Mouse (Mus musculus): Measurements from ENCODE around the gene Mdm4. TPM values are rescaled to one million over a fixed set of nuclear protein-coding genes. Genes with fewer than 3 reads are reported as not detected.

Mdm4 gene
- polyA plus RNA-seq, 1 experiment: 66.0 TPM

DNA sequence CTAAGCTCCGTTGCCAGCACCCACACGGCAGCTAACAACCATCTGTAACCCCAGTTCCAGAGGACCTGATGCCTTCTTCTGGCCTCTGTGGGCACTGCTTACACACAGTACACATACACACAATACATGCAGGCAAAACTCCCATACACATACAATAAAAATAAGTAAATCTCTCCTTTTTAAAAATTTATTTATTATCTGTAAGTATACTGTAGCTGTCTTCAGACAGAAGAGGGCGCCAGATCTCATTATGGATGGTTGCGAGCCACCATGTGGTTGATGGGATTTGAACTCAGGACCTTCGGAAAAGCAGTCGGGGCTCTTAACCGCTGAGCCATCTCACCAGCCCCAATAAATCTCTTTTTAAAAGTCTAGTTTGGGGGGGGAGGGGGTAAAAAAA, 9.0 kb downstream of the Mdm4 start:
- no peak overlapping the region for H3K4me3 ChIP-seq (replicated peaks; ENCODE audit: control insufficient read depth, low read depth, low read length)
- TF ChIP-seq CTCF (IDR thresholded peaks at IDR 0.05; ENCODE audit: control insufficient read depth, insufficient read depth, low read length) (no peak), POLR2A (IDR thresholded peaks at IDR 0.05; ENCODE audit: borderline replicate concordance, control insufficient read depth, low read depth, low read length) (no peak)
- WGBS: 93% methylated on average over 7 of the region's 7 CpGs
- no peak overlapping the region for H3K27ac ChIP-seq (ENCODE audit: control insufficient read depth, insufficient read depth, low read depth, low read length, poor library complexity)
- H3K4me1 ChIP-seq (ENCODE audit: control insufficient read depth, insufficient read depth, low read length): peaks cover 2% of the 10 kb centered on the region; the same call in 1 of the 2 replicates

DNA sequence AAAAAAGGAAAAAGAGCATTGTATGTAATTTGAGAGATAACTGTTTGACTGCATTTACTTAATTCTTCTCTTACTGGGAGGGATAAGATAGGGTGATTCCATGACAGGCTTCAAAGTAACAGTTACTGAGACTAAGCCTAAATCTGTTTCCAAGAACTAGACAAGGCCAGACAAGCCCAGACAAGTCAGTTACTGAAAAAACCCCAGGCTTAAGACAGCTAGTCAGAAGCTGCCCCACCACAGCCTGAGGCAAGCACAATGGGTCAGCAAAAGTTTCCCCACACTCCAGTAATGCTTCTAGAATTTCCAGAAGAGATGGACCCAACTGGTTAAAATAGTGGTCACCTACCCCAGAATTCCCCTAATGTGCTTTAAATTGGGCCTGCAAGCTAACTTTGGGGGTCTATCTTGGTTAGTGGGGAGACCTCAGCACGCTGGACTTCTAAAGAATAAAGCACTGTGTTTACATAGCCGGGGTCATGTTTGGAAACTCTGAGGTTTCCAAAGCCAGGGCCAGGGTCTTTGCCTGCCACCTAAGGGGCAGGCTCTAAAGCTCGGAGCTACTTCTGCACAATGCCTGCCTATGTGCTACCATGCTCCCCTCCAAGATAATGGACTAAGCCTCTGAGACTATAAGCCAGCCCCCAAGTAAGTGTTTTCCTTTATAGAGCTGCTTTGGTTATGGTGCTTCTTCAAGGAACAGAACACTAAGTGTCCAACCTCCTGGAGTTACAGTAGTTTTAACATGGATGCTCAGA, 10.0 kb downstream of the Mdm4 start:
- TF ChIP-seq POLR2A (IDR thresholded peaks at IDR 0.05; ENCODE audit: borderline replicate concordance, control insufficient read depth, low read depth, low read length): no peak
- H3K4me1 ChIP-seq (ENCODE audit: control insufficient read depth, insufficient read depth, low read length): peaks cover 2% of the 10 kb centered on the region; the same call in 1 of the 2 replicates
- H3K27ac ChIP-seq (ENCODE audit: control insufficient read depth, insufficient read depth, low read depth, low read length, poor library complexity): no peak overlapping the region
- WGBS: 79% methylated on average over 3 of the region's 3 CpGs
- H3K4me3 ChIP-seq (replicated peaks; ENCODE audit: control insufficient read depth, low read depth, low read length): no peak overlapping the region

DNA sequence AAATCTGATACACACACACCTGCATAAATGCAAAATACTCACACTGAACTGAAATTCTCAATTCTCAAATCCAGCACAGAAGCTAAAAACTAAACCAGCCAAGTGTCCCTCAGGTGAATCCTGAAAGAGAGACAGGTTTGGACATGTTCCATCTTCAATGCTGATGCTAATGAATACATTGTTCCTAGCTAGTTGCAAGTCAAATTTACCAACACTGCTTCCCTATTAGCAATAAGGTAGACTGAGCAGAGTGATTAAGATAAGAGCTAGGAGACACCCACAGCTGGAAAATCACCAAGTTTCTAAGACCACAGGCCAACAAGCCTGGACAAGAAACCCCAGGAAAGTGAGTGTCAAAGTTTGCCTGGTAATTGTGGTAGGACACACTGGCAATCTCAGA, 11.0 kb downstream of the Mdm4 start:
- H3K4me3 ChIP-seq (replicated peaks; ENCODE audit: control insufficient read depth, low read depth, low read length): no peak overlapping the region
- no peaks in the 10 kb centered on the region; the same call in 1 of the 2 replicates for H3K4me1 ChIP-seq (ENCODE audit: control insufficient read depth, insufficient read depth, low read length)
- TF ChIP-seq POLR2A (IDR thresholded peaks at IDR 0.05; ENCODE audit: borderline replicate concordance, control insufficient read depth, low read depth, low read length): no peak
- TF ChIP-seq CTCF (IDR thresholded peaks at IDR 0.05; ENCODE audit: control insufficient read depth, insufficient read depth, low read length): no peak
- no peak overlapping the region for H3K27ac ChIP-seq (ENCODE audit: control insufficient read depth, insufficient read depth, low read depth, low read length, poor library complexity)

DNA sequence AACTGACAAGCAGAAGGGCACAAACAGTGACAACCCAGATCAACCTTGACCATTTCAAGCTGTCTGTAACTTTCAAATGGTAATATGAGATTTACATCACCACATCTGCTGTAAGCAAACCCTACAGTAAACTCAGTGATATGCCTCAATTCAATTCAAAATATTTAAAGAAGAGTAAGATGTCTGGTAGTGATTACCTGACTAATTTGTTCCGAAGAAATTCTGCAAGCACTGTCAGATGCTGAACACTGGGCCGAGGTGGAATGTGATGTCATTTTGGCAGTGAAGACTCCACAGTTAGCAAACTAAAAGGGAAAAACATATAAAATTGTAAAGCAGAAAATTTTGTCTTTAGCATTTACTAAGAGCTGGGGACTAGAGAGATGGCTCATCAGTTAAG, 11.8 kb downstream of the Mdm4 start:
- no peak for TF ChIP-seq CTCF (IDR thresholded peaks at IDR 0.05; ENCODE audit: control insufficient read depth, insufficient read depth, low read length)
- no peak for TF ChIP-seq POLR2A (IDR thresholded peaks at IDR 0.05; ENCODE audit: borderline replicate concordance, control insufficient read depth, low read depth, low read length)
- WGBS: 85% methylated on average over 2 of the region's 2 CpGs
- Histone ChIP-seq H3K27ac (ENCODE audit: control insufficient read depth, insufficient read depth, low read depth, low read length, poor library complexity) (no peak overlapping the region), H3K4me3 (replicated peaks; ENCODE audit: control insufficient read depth, low read depth, low read length) (no peak overlapping the region), H3K4me1 (ENCODE audit: control insufficient read depth, insufficient read depth, low read length) (no peaks in the 10 kb centered on the region)

DNA sequence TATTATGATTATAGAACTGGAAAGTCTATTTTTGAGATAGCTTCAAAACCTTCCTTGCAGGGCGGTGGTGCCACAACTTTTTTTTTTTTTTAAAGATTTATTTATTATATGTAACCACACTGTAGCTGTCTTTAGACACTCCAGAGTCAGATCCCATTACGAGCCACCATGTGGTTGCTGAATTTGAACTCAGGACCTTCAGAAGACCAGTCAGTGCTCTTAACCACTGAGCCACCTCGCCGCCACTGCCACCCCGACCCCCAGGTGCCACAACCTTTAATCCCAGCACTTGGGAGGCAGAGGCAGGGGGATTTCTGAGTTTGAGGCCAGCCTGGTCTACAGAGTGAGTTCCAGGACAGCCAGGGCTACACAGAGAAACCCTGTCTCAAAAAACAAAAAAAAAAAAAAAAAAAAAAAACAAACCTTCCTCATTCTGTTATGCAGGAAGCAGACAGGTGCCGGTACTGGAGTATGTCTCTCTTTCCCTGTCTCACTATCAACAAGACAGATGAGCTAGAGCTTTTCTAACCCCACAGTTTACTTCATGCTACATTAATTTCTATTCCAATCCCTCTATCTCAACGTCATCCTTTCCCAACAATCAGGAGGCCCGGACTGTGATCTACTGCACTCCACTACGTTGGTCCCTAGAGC, 13.5 kb downstream of the Mdm4 start:
- H3K27ac ChIP-seq (ENCODE audit: control insufficient read depth, insufficient read depth, low read depth, low read length, poor library complexity): no peak overlapping the region
- WGBS: 87% methylated on average over 9 of the region's 9 CpGs
- H3K4me3 ChIP-seq (replicated peaks; ENCODE audit: control insufficient read depth, low read depth, low read length): no peak overlapping the region
- H3K4me1 ChIP-seq (ENCODE audit: control insufficient read depth, insufficient read depth, low read length): no peaks in the 10 kb centered on the region; the same call in 1 of the 2 replicates
- TF ChIP-seq CTCF (IDR thresholded peaks at IDR 0.05; ENCODE audit: control insufficient read depth, insufficient read depth, low read length) (no peak), POLR2A (IDR thresholded peaks at IDR 0.05; ENCODE audit: borderline replicate concordance, control insufficient read depth, low read depth, low read length) (no peak)

DNA sequence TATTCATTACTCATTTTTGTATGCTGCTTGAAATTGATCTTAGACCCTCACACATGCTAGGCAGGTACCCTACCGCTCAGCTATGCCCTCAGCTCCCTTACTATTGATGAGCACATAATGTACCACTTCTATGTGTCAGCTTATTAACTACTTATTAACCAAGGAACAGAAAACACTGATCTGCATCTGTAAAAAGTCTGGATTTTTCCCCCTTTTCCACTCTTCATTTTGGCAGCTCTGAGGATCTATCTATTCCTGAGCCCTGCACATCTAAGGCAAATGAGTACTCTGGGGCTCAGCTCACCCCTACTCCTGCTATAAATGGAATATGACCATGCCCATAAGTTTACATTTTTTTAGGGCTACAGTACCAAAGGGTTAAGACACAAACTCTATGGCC, 16.2 kb downstream of the Mdm4 start:
- WGBS: 96% methylated on average over 1 of the region's 1 CpGs
- Histone ChIP-seq H3K4me1 (ENCODE audit: control insufficient read depth, insufficient read depth, low read length) (no peaks in the 10 kb centered on the region; the same call in 1 of the 2 replicates), H3K4me3 (replicated peaks; ENCODE audit: control insufficient read depth, low read depth, low read length) (no peak overlapping the region), H3K27ac (ENCODE audit: control insufficient read depth, insufficient read depth, low read depth, low read length, poor library complexity) (no peak overlapping the region)
- TF ChIP-seq POLR2A (IDR thresholded peaks at IDR 0.05; ENCODE audit: borderline replicate concordance, control insufficient read depth, low read depth, low read length): no peak
- TF ChIP-seq CTCF (IDR thresholded peaks at IDR 0.05; ENCODE audit: control insufficient read depth, insufficient read depth, low read length): no peak

DNA sequence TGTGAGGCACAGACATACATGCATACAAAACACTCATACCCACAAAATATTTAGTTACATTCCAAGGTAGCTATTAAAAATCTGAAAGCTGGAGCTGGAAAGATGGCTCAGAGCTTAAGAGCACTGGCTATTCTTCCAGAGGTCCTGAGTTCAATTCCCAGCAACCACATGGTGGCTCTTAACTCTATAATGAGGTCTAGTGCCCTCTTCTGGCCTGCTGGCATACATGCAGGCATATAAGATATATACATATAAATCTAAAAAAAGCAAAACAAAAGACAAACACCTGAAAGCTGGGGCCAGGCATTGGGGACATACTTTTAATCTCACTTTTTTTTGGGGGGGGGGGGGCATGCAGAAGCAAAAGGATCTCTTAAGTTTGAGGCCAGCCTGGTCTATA, 17.0 kb downstream of the Mdm4 start:
- H3K27ac ChIP-seq (ENCODE audit: control insufficient read depth, insufficient read depth, low read depth, low read length, poor library complexity): no peak overlapping the region

DNA sequence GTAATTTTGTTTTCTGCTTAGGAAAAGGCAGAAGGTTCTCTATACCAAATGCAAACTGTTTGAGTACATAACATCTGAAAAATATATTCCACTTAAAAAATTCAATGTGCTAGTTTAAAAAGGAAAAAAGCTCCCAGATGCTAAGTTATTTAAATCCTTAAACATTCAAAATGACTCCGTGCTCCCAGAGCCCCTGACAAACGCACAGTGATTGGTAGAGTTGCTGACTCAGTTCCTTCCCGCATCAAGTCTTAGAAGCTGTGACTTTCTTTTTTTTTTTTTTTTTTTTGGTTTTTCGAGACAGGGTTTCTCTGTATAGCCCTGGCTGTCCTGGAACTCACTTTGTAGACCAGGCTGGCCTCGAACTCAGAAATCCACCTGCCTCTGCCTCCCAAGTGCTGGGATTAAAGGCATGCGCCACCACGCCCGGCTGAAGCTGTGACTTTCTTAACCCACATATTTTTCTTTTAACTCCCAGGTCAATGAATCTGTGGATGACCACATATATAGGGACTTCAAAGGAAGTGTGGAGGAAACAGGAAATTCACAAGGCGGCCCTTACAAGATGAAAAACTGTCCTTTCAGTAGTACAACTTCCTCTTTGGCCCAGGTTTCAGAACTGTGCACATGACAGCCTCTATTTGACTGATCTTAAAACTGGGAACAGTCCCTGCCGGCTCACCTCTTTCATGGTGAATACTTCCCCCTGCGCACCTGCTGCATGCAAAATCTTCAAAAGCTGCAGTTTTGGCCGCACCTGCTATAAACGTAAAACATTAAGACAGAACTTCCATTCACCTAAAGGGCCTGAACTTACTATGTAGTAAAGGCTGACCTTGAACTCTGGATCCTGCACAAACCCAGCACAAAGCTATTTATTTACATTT, 18.2 kb downstream of the Mdm4 start:
- H3K4me3 ChIP-seq (replicated peaks; ENCODE audit: control insufficient read depth, low read depth, low read length): no peak overlapping the region
- whole genome bisulfite sequencing: 34% methylated on average over 12 of the region's 13 CpGs
- H3K27ac ChIP-seq (ENCODE audit: control insufficient read depth, insufficient read depth, low read depth, low read length, poor library complexity): no peak overlapping the region

More for the DNA sequence above, 17.0 kb downstream of the Mdm4 start:
- H3K4me1 ChIP-seq (ENCODE audit: control insufficient read depth, insufficient read depth, low read length): no peaks in the 10 kb centered on the region; the same call in 1 of the 2 replicates
- TF ChIP-seq CTCF (IDR thresholded peaks at IDR 0.05; ENCODE audit: control insufficient read depth, insufficient read depth, low read length): no peak
- TF ChIP-seq POLR2A (IDR thresholded peaks at IDR 0.05; ENCODE audit: borderline replicate concordance, control insufficient read depth, low read depth, low read length): no peak
- no peak overlapping the region for H3K4me3 ChIP-seq (replicated peaks; ENCODE audit: control insufficient read depth, low read depth, low read length)

More for the DNA sequence above, 18.2 kb downstream of the Mdm4 start:
- no peak for TF ChIP-seq POLR2A (IDR thresholded peaks at IDR 0.05; ENCODE audit: borderline replicate concordance, control insufficient read depth, low read depth, low read length)
- TF ChIP-seq CTCF (IDR thresholded peaks at IDR 0.05; ENCODE audit: control insufficient read depth, insufficient read depth, low read length): no peak
- H3K4me1 ChIP-seq (ENCODE audit: control insufficient read depth, insufficient read depth, low read length): no peaks in the 10 kb centered on the region; the same call in 1 of the 2 replicates
